Mouse (Mus musculus): ENCODE measurements around the gene Olfr1326-ps1.

Gene Olfr1326-ps1

GRCm38 (mm10) chrX:74574788-74575187, at the start of gene Olfr1326-ps1:
TSS of gene Olfr1326-ps1 (minus strand) at chrX:74574888.
- DNase-seq (ENCODE audit: low spot score in 2 of 2): no peak

- DNase-seq (ENCODE audit: low spot score in 2 of 2): no peak
Measured at GRCm38 (mm10) chrX:74592379-74592778, 17.7 kb upstream of the Olfr1326-ps1 start, which contains the start of gene Olfr1325. TSS of gene Olfr1325 (plus strand) at chrX:74592679.

Measured in heart, adult 9 months (tissue).